Mouse (Mus musculus) hindbrain, embryonic 10.5 days (tissue): Measurements from ENCODE around the gene Klhdc8a. TPM values are rescaled to one million over a fixed set of nuclear protein-coding genes. Genes with fewer than 3 reads are reported as not detected.
"Not testable (repeated sequence)": the region's sequence is repeated elsewhere in the genome, so short reads cannot be mapped to it uniquely, and the experiment has no call there.

Experiments used
- DNase-seq: peaks from one replicate; pipeline ENCODE4 v3.0.0-alpha.2; 2017; ENCODE audit warnings: low spot score
- H3K27ac ChIP-seq: fragments of 300-500 bp; sonication (generic); 2 replicates; pipeline ENCODE4 v1.5.1; 2016; ENCODE audit warnings: mild to moderate bottlenecking, moderate library complexity
- H3K27me3 ChIP-seq: fragments of 300-500 bp; sonication (generic); 2 replicates; pipeline ENCODE4 v1.6.1; 2016; ENCODE audit warnings: mild to moderate bottlenecking; ENCODE audit not compliant: poor library complexity, insufficient read depth, severe bottlenecking
- H3K36me3 ChIP-seq: fragments of 300-500 bp; sonication (generic); 2 replicates; pipeline ENCODE4 v1.6.1; 2016; ENCODE audit warnings: mild to moderate bottlenecking, moderate library complexity
- H3K4me1 ChIP-seq: fragments of 300-500 bp; sonication (generic); replicated peaks from 2 replicates; pipeline ENCODE4 v1.6.1; 2016; ENCODE audit warnings: mild to moderate bottlenecking
- H3K4me3 ChIP-seq: fragments of 300-500 bp; sonication (generic); 2 replicates; pipeline ENCODE4 v1.5.1; 2016; ENCODE audit warnings: mild to moderate bottlenecking, moderate library complexity
- H3K9me3 ChIP-seq: fragments of 300-500 bp; sonication (generic); 2 replicates; pipeline ENCODE4 v1.6.1; 2016; ENCODE audit warnings: mild to moderate bottlenecking, moderate library complexity
- WGBS: fragments of 180-500 bp; shearing (Covaris S2); methylation state at CpG from one replicate; pipeline ENCODE4 v1.1.7; 2016; 5-methylcytosine and 5-hydroxymethylcytosine counted together
- polyA plus RNA-seq: library from polyadenylated mRNA; unstranded; fragments of >200 nt; fragmentation: Nextera tagmentation; extraction: Ambion mirVana; gene quantifications from 2 replicates; pipeline ENCODE4 v1.2.1, GENCODE M21; 2016

The Klhdc8a gene
- polyA plus RNA-seq, 1 experiment from 2014 or later = 3.5 TPM

DNA sequence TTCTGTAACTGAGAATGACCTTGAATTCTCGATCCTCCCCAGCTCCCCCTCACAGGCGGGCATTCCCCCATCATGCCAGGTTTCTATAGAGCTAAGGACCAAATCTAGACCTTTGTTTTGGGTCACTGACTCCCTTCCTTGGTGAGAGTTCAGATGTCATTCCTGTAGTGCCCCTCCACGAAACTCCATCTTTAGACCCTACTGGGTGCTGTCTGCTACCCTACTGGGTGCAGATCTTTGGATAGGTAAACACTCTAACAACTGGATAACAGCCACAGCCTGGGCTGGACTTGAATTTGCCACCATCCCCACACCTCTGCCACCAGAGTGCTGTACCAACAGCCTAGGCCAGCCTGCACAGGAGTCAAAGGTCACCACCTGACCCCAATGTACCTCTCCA lies 44.1 kb downstream of the Klhdc8a start:
- no peak overlapping the region; the same call in 1 of the 2 replicates for H3K27ac ChIP-seq
- no peak overlapping the region for H3K4me3 ChIP-seq
- peaks cover 37% of the 10 kb centered on the region for H3K4me1 ChIP-seq
- H3K36me3 ChIP-seq = no peaks in the 10 kb centered on the region
- no peak for DNase-seq
- 54% methylated on average over 3 of the region's 3 CpGs for WGBS
- no peaks in the 10 kb centered on the region for H3K9me3 ChIP-seq
- no peaks in the 10 kb centered on the region for H3K27me3 ChIP-seq

DNA sequence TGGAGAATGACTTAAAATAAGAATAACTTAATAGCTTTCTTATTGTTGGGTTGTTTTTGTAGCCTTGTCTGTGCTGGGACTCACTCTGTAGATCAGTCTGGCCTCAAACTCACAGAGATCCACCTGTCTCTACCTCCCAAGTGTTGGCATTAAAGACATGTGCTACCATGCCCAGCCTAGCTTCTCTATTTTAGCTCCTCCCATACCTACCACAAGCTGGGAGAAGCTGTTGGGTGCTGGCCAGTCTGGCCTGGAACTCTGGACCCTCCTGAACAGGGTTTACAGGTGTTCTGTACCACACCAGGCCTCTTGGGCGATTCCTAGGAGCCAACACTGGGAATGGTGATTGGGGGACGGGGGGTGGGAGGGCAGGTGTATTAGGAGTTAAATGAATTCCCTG lies 44.8 kb downstream of the Klhdc8a start:
- DNase-seq = no peak
- Histone ChIP-seq H3K4me3 (no peak overlapping the region), H3K27ac (no peak overlapping the region), H3K4me1 (peaks cover 30% of the 10 kb centered on the region), H3K27me3 (no peaks in the 10 kb centered on the region), H3K9me3 (no peaks in the 10 kb centered on the region), H3K36me3 (no peaks in the 10 kb centered on the region)
- WGBS = 82% methylated on average over 2 of the region's 2 CpGs

GRCm38 (mm10) chr1:132343656-132344055 lies 45.2 kb downstream of the Klhdc8a start:
- Histone ChIP-seq H3K27me3 (no peaks in the 10 kb centered on the region), H3K27ac (peak overlapping the region; percentile 36; the same call in 1 of the 2 replicates), H3K36me3 (no peaks in the 10 kb centered on the region), H3K9me3 (no peaks in the 10 kb centered on the region), H3K4me1 (peaks cover 26% of the 10 kb centered on the region), H3K4me3 (no peak overlapping the region)
- no peak for DNase-seq
- 92% methylated on average over 1 of the region's 1 CpGs for WGBS

GRCm38 (mm10) chr1:132345514-132345913 lies 47.1 kb downstream of the Klhdc8a start:
- no peak for DNase-seq
- no peaks in the 10 kb centered on the region for H3K36me3 ChIP-seq
- no peaks in the 10 kb centered on the region for H3K27me3 ChIP-seq
- H3K27ac ChIP-seq = peak overlapping the region; percentile 68; the same call in 1 of the 2 replicates
- peaks cover 22% of the 10 kb centered on the region for H3K4me1 ChIP-seq
- H3K4me3 ChIP-seq = no peak overlapping the region
- 85% methylated on average over 4 of the region's 4 CpGs for WGBS
- no peaks in the 10 kb centered on the region for H3K9me3 ChIP-seq

DNA sequence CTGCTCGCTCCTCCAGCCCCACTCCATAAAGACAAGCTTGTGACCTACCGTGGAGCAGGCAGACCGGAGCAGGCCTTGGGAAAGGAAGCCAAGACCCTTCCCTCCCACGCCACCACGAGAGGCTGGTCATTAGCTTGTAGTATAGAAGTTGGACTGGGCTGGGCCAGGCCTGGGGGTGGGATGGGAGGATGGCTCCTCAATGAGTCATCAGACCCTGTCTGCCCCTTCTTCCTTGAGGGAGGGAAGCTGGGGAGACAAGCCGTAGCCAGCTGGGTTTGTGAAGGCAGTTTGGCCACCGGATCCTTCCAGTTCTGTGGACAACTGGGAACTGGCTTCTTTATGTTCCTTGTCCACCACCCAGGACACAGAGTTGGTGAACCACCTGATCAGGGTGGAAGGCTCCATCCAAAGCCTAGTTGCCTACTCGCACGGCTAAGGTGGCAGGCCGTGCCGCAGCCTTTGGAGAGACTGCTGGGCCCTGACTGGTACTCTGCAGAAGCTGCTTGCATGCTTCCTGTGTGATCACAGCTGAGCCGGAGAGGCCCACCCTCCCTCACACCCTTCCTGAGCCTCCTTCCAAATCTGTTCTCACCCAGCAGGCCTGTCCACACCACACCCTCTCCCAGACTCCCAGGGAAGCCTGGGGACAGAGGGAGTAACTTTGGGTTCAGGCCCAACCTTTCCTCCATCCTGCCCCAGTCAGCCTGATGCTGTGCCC lies 47.9 kb downstream of the Klhdc8a start:
- DNase-seq = no peak
- Histone ChIP-seq H3K4me1 (peaks cover 22% of the 10 kb centered on the region), H3K27me3 (no peaks in the 10 kb centered on the region), H3K4me3 (no peak overlapping the region), H3K36me3 (no peaks in the 10 kb centered on the region), H3K27ac (peak overlapping the region; percentile 68), H3K9me3 (peaks cover 5% of the 10 kb centered on the region)
- WGBS = 89% methylated on average over 12 of the region's 12 CpGs

DNA sequence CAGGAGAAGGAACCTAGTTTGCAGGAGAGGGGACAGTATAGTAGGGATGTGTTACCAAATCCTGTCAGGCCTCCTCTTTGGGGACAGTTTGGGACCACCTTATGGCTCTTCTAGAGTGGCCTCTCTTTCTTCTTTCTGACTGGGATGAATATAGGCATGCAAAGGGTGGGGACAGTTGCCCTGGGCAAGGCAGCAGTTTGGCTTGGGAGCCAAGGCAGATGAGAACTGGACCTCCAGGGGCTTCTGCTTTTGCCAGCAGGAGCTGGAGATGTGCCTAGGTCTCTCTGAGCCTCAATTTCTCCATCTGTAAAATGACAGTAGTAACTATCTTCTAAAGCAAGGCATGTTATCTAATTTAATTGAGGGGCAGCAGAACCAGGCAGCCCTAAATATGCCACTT lies 48.5 kb downstream of the Klhdc8a start:
- H3K4me1 ChIP-seq = peaks cover 19% of the 10 kb centered on the region
- peak overlapping the region; percentile 68; the same call in 1 of the 2 replicates for H3K27ac ChIP-seq
- no peak overlapping the region for H3K4me3 ChIP-seq
- H3K27me3 ChIP-seq = no peaks in the 10 kb centered on the region
- peaks cover 5% of the 10 kb centered on the region for H3K9me3 ChIP-seq
- DNase-seq = no peak
- H3K36me3 ChIP-seq = no peaks in the 10 kb centered on the region

DNA sequence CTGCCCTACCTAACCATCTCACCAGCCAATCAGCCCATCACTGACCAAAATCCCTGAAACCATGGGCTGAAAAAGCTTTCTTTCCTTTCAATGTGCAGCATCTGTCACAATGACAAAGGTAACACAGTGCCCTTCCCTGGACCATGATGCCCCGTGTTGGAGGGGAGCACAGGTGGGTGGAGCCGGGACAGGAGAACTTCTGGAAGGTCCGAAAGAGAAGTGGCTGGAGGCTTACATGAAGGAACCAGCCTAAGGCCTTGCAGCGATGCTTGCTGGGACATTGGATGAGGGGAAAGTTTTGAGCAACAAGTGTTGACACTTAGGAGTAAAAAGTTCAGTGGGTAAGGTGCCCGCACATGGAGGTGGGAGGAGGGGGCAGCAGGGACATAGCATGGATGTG lies 50.0 kb downstream of the Klhdc8a start:
- no peaks in the 10 kb centered on the region for H3K36me3 ChIP-seq
- H3K4me3 ChIP-seq = no peak overlapping the region
- peaks cover 16% of the 10 kb centered on the region for H3K4me1 ChIP-seq
- peaks cover 5% of the 10 kb centered on the region for H3K9me3 ChIP-seq
- 89% methylated on average over 5 of the region's 5 CpGs for WGBS
- DNase-seq = no peak
- peak overlapping the region; percentile 13; the same call in 1 of the 2 replicates for H3K27ac ChIP-seq
- no peaks in the 10 kb centered on the region for H3K27me3 ChIP-seq

DNA sequence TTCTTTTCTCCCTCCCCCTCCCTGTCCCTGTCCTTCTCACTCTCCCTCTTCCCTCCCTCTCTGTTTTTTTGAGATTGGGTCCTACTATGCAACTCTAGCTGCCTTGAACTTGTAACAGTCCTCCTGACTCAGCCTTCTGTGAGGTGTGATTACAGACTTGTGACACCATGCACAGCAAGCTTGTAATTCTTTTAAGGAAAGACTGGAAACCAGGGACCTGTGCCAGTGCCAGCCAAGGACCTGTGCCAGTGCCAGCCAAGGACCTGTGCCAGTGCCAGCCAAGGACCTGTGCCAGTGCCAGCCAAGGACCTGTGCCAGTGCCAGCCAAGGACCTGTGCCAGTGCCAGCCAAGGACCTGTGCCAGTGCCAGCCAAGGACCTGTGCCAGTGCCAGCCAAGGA lies 50.6 kb downstream of the Klhdc8a start:
- H3K4me3 ChIP-seq, H3K27ac ChIP-seq, H3K27me3 ChIP-seq, H3K36me3 ChIP-seq, DNase-seq, H3K9me3 ChIP-seq: not testable (repeated sequence)
- H3K4me1 ChIP-seq = peaks cover 19% of the 10 kb centered on the region

GRCm38 (mm10) chr1:132349601-132350000 lies 51.2 kb downstream of the Klhdc8a start:
- 95% methylated on average over 3 of the region's 3 CpGs for WGBS
- not testable (repeated sequence) for H3K36me3 ChIP-seq, H3K27ac ChIP-seq, H3K4me3 ChIP-seq, H3K9me3 ChIP-seq, DNase-seq, H3K27me3 ChIP-seq
- H3K4me1 ChIP-seq = peaks cover 25% of the 10 kb centered on the region

GRCm38 (mm10) chr1:132351058-132351457 lies 52.6 kb downstream of the Klhdc8a start:
- Histone ChIP-seq H3K27me3 (no peaks in the 10 kb centered on the region), H3K4me3 (no peak overlapping the region), H3K9me3 (peaks cover 5% of the 10 kb centered on the region), H3K27ac (no peak overlapping the region), H3K36me3 (0 out of 2 replicates have a peak, but pooled peaks cover 1% of the 10 kb centered on the region), H3K4me1 (peaks cover 36% of the 10 kb centered on the region)
- WGBS = 95% methylated on average over 4 of the region's 4 CpGs
- DNase-seq = no peak

GRCm38 (mm10) chr1:132353389-132353788 lies 55.0 kb downstream of the Klhdc8a start:
- Histone ChIP-seq H3K9me3 (peaks cover 5% of the 10 kb centered on the region), H3K36me3 (peaks cover 24% of the 10 kb centered on the region), H3K4me1 (peaks cover 24% of the 10 kb centered on the region), H3K4me3 (no peak overlapping the region), H3K27me3 (no peaks in the 10 kb centered on the region), H3K27ac (peak overlapping the region; percentile 88)
- 72% methylated on average over 5 of the region's 5 CpGs for WGBS
- no peak for DNase-seq

DNA sequence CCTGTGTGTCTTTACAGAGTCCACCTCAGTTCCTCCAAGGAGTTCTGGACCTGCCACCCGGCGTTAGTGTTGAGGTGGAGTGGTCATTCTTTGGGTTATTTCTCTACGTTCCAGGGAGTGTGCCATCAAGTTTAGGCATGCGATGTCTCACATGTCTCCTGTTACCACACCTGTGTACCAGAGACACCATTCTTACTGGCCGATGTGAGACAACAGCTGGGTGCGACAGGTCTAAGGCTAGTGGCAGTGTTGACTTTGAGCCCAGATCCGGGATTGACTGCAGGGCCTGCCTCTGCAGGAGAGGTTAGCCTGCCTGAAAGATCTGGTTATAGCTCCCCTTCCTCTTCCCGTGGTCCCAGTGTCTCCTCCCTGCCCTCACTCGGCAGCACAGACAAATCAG lies 55.8 kb downstream of the Klhdc8a start:
- 77% methylated on average over 9 of the region's 9 CpGs for WGBS
- H3K4me1 ChIP-seq = peaks cover 24% of the 10 kb centered on the region
- H3K27ac ChIP-seq = peak overlapping the region; percentile 88
- no peak overlapping the region for H3K4me3 ChIP-seq
- no peak for DNase-seq
- peaks cover 5% of the 10 kb centered on the region for H3K9me3 ChIP-seq
- peaks cover 32% of the 10 kb centered on the region for H3K36me3 ChIP-seq
- H3K27me3 ChIP-seq = no peaks in the 10 kb centered on the region

GRCm38 (mm10) chr1:132355162-132355601 lies 56.8 kb downstream of the Klhdc8a start:
- peaks cover 5% of the 10 kb centered on the region for H3K9me3 ChIP-seq
- H3K27ac ChIP-seq = peak overlapping the region; percentile 88
- WGBS = 62% methylated on average over 6 of the region's 6 CpGs
- peaks cover 42% of the 10 kb centered on the region for H3K36me3 ChIP-seq
- H3K4me3 ChIP-seq = no peak overlapping the region
- H3K27me3 ChIP-seq = no peaks in the 10 kb centered on the region
- DNase-seq = no peak
- H3K4me1 ChIP-seq = peaks cover 24% of the 10 kb centered on the region
